Mouse (Mus musculus) heart, adult 9 months (tissue): ENCODE measurements at regions not wholly inside any gene's neighbourhood (a gene's known extent, or its start where the extent isn't known, plus 50 kb on each side); places are given as distances from the start of the nearest gene placed in this dataset.

Source experiments
- DNase-seq, 2 experiments: peaks; one replicate each; pipeline ENCODE4 v3.0.0; 2022; ENCODE audit warnings: low spot score in 2 of 2

- no peak for DNase-seq
Measured at GRCm38 (mm10) chr9:91566006-91566641, 200.5 kb upstream of the Zic1 start.

GRCm38 (mm10) chr9:91561331-91561730, 195.7 kb upstream of the Zic1 start:
- no peak for DNase-seq

- DNase-seq, result no peak
Measured at GRCm38 (mm10) chr9:91559794-91560193, 194.2 kb upstream of the Zic1 start.

GRCm38 (mm10) chr9:91547051-91547450, 181.4 kb upstream of the Zic1 start:
- DNase-seq, result no peak

GRCm38 (mm10) chr9:91545402-91545801, 179.8 kb upstream of the Zic1 start:
- no peak for DNase-seq

GRCm38 (mm10) chr9:91528838-91529475, 163.3 kb upstream of the Zic1 start:
- DNase-seq, result no peak

GRCm38 (mm10) chr9:91528388-91528787, 162.8 kb upstream of the Zic1 start:
- no peak for DNase-seq

GRCm38 (mm10) chr9:91520521-91520920, 154.9 kb upstream of the Zic1 start:
- DNase-seq, result no peak

- no peak for DNase-seq
Measured at GRCm38 (mm10) chr9:91509672-91510071, 144.1 kb upstream of the Zic1 start.

GRCm38 (mm10) chr9:91503657-91504329, 138.2 kb upstream of the Zic1 start:
- DNase-seq, result no peak

GRCm38 (mm10) chr9:91476596-91476995, 111.0 kb upstream of the Zic1 start:
- DNase-seq, result no peak

- no peak for DNase-seq
Measured at GRCm38 (mm10) chr9:91462713-91463425, 97.3 kb upstream of the Zic1 start.

GRCm38 (mm10) chr9:91459921-91460320, 94.3 kb upstream of the Zic1 start:
- DNase-seq, result no peak

- no peak for DNase-seq
Measured at GRCm38 (mm10) chr9:91456843-91457242, 91.2 kb upstream of the Zic1 start.

GRCm38 (mm10) chr9:91456253-91456823, 90.7 kb upstream of the Zic1 start:
- no peak for DNase-seq

GRCm38 (mm10) chr9:91439106-91439505, 73.5 kb upstream of the Zic1 start:
- DNase-seq, result no peak
